Mouse (Mus musculus): ENCODE measurements around the gene Krt42. TPM values are rescaled to one million over a fixed set of nuclear protein-coding genes. Genes with fewer than 3 reads are reported as not detected.

The Krt42 gene
- polyA plus RNA-seq, 1 experiment from 2014 or later: 0.10 TPM

GRCm38 (mm10) chr11:100287024-100287423 lies 17.4 kb upstream of the Krt42 start:
- peak overlapping the region; percentile 27; the same call in 1 of the 2 replicates for H3K9ac ChIP-seq (ENCODE audit: low read length)
- ATAC-seq (ENCODE audit: low FRiP score, low TSS enrichment) (peak; percentile 90), DNase-seq (ENCODE audit: low spot score) (peak; percentile 97)
- H3K4me2 ChIP-seq (replicated peaks; ENCODE audit: low read depth): no peak overlapping the region
- H3K36me3 ChIP-seq (ENCODE audit: control insufficient read depth, insufficient read depth, low read length): no peaks in the 10 kb centered on the region
- no peak overlapping the region for H3K4me3 ChIP-seq (ENCODE audit: low read depth, low read length)
- H3K27me3 ChIP-seq (ENCODE audit: control insufficient read depth, insufficient read depth, low read length): no peaks in the 10 kb centered on the region
- peaks cover 8% of the 10 kb centered on the region; the same call in 1 of the 2 replicates for H3K4me1 ChIP-seq (replicated peaks; ENCODE audit: control insufficient read depth, insufficient read depth)
- TF ChIP-seq CTCF (IDR thresholded peaks at IDR 0.05; ENCODE audit: low read depth) (no peak), EP300 (optimal IDR thresholded peaks at IDR 0.05) (peak; percentile 90)
- no peaks in the 10 kb centered on the region for H3K9me3 ChIP-seq (ENCODE audit: control insufficient read depth, low read length)
- H3K27ac ChIP-seq (replicated peaks): peak overlapping the region; percentile 98
- 27% methylated on average over 10 of the region's 10 CpGs for WGBS

- no peaks in the 10 kb centered on the region for H3K27me3 ChIP-seq (ENCODE audit: control insufficient read depth, insufficient read depth, low read length)
- no peaks in the 10 kb centered on the region for H3K9me3 ChIP-seq (ENCODE audit: control insufficient read depth, low read length)
- DNase-seq (ENCODE audit: low spot score) (peak; percentile 82), ATAC-seq (ENCODE audit: low FRiP score, low TSS enrichment) (peak; percentile 51)
- WGBS: 56% methylated on average over 4 of the region's 4 CpGs
- H3K4me2 ChIP-seq (replicated peaks; ENCODE audit: low read depth): no peak overlapping the region
- H3K27ac ChIP-seq (replicated peaks): peak overlapping the region; percentile 98
- no peaks in the 10 kb centered on the region for H3K36me3 ChIP-seq (ENCODE audit: control insufficient read depth, insufficient read depth, low read length)
- TF ChIP-seq CTCF (IDR thresholded peaks at IDR 0.05; ENCODE audit: low read depth) (no peak), EP300 (optimal IDR thresholded peaks at IDR 0.05) (peak; percentile 83)
- H3K4me3 ChIP-seq (ENCODE audit: low read depth, low read length): no peak overlapping the region
- H3K9ac ChIP-seq (ENCODE audit: low read length): peak overlapping the region; percentile 35; the same call in 1 of the 2 replicates
- H3K4me1 ChIP-seq (replicated peaks; ENCODE audit: control insufficient read depth, insufficient read depth): 0 out of 2 replicates have a peak, but pooled peaks cover 4% of the 10 kb centered on the region
Observed at GRCm38 (mm10) chr11:100284988-100285387, 15.3 kb upstream of the Krt42 start.

- no peak overlapping the region for H3K9ac ChIP-seq (ENCODE audit: low read length)
- H3K36me3 ChIP-seq (ENCODE audit: control insufficient read depth, insufficient read depth, low read length): no peaks in the 10 kb centered on the region
- H3K4me3 ChIP-seq (ENCODE audit: low read depth, low read length): no peak overlapping the region
- TF ChIP-seq CTCF (IDR thresholded peaks at IDR 0.05; ENCODE audit: low read depth) (peak; percentile 95), EP300 (optimal IDR thresholded peaks at IDR 0.05) (no peak)
- no peaks in the 10 kb centered on the region for H3K9me3 ChIP-seq (ENCODE audit: control insufficient read depth, low read length)
- no peak overlapping the region for H3K4me2 ChIP-seq (replicated peaks; ENCODE audit: low read depth)
- ATAC-seq (ENCODE audit: low FRiP score, low TSS enrichment) (no peak), DNase-seq (ENCODE audit: low spot score) (peak; percentile 89)
- H3K4me1 ChIP-seq (replicated peaks; ENCODE audit: control insufficient read depth, insufficient read depth): no peaks in the 10 kb centered on the region
- no peaks in the 10 kb centered on the region for H3K27me3 ChIP-seq (ENCODE audit: control insufficient read depth, insufficient read depth, low read length)
- no peak overlapping the region for H3K27ac ChIP-seq (replicated peaks)
- WGBS: 18% methylated on average over 10 of the region's 10 CpGs
Observed at GRCm38 (mm10) chr11:100282549-100282948, 12.9 kb upstream of the Krt42 start.

GRCm38 (mm10) chr11:100281596-100282544 lies 12.2 kb upstream of the Krt42 start:
- peak; percentile 86 for DNase-seq (ENCODE audit: low spot score)
- Histone ChIP-seq H3K9ac (ENCODE audit: low read length) (no peak overlapping the region), H3K4me2 (replicated peaks; ENCODE audit: low read depth) (no peak overlapping the region), H3K9me3 (ENCODE audit: control insufficient read depth, low read length) (no peaks in the 10 kb centered on the region), H3K36me3 (ENCODE audit: control insufficient read depth, insufficient read depth, low read length) (no peaks in the 10 kb centered on the region), H3K4me3 (ENCODE audit: low read depth, low read length) (no peak overlapping the region), H3K27ac (replicated peaks) (no peak overlapping the region), H3K4me1 (replicated peaks; ENCODE audit: control insufficient read depth, insufficient read depth) (no peaks in the 10 kb centered on the region), H3K27me3 (ENCODE audit: control insufficient read depth, insufficient read depth, low read length) (no peaks in the 10 kb centered on the region)
- no peak for TF ChIP-seq EP300 (optimal IDR thresholded peaks at IDR 0.05)
- peak; percentile 95 for TF ChIP-seq CTCF (IDR thresholded peaks at IDR 0.05; ENCODE audit: low read depth)
- peak; percentile 27; the same call in 1 of the 2 replicates for ATAC-seq (ENCODE audit: low FRiP score, low TSS enrichment)
- 20% methylated on average over 11 of the region's 11 CpGs for WGBS

- H3K9ac ChIP-seq (ENCODE audit: low read length): no peak overlapping the region; the same call in 1 of the 2 replicates
- no peaks in the 10 kb centered on the region for H3K36me3 ChIP-seq (ENCODE audit: control insufficient read depth, insufficient read depth, low read length)
- DNase-seq (ENCODE audit: low spot score) (no peak), ATAC-seq (ENCODE audit: low FRiP score, low TSS enrichment) (no peak)
- H3K4me2 ChIP-seq (replicated peaks; ENCODE audit: low read depth): no peak overlapping the region
- no peaks in the 10 kb centered on the region for H3K9me3 ChIP-seq (ENCODE audit: control insufficient read depth, low read length)
- H3K4me1 ChIP-seq (replicated peaks; ENCODE audit: control insufficient read depth, insufficient read depth): no peaks in the 10 kb centered on the region
- H3K27ac ChIP-seq (replicated peaks): no peak overlapping the region
- no peak overlapping the region for H3K4me3 ChIP-seq (ENCODE audit: low read depth, low read length)
- TF ChIP-seq EP300 (optimal IDR thresholded peaks at IDR 0.05) (no peak), CTCF (IDR thresholded peaks at IDR 0.05; ENCODE audit: low read depth) (no peak)
- 32% methylated on average over 5 of the region's 5 CpGs for WGBS
- no peaks in the 10 kb centered on the region for H3K27me3 ChIP-seq (ENCODE audit: control insufficient read depth, insufficient read depth, low read length)
Observed at GRCm38 (mm10) chr11:100278759-100279158, 9.1 kb upstream of the Krt42 start.

Data from stomach, postnatal 0 days (tissue).